Mouse (Mus musculus) limb, embryonic 10.5 days (tissue): ENCODE results near the gene Mettl13. TPM values are rescaled to one million over a fixed set of nuclear protein-coding genes. Genes with fewer than 3 reads are reported as not detected.

Source experiments
- DNase-seq: peaks from one replicate; pipeline ENCODE4 v3.0.0-alpha.2; 2017; ENCODE audit warnings: low spot score
- H3K27ac ChIP-seq: fragments of 300-500 bp; sonication (generic); 2 replicates; pipeline ENCODE4 v1.5.1; 2016; ENCODE audit warnings: mild to moderate bottlenecking
- H3K27me3 ChIP-seq: fragments of 300-500 bp; sonication (generic); 2 replicates; pipeline ENCODE4 v1.6.1; 2016; ENCODE audit warnings: low read depth, mild to moderate bottlenecking; ENCODE audit not compliant: poor library complexity, severe bottlenecking
- H3K36me3 ChIP-seq: fragments of 300-500 bp; sonication (generic); 2 replicates; pipeline ENCODE4 v1.6.1; 2016; ENCODE audit warnings: mild to moderate bottlenecking, moderate library complexity
- H3K4me1 ChIP-seq: fragments of 300-500 bp; sonication (generic); 2 replicates; pipeline ENCODE4 v1.6.1; 2016
- H3K4me3 ChIP-seq: fragments of 300-500 bp; sonication (generic); 2 replicates; pipeline ENCODE4 v1.5.1; 2016; ENCODE audit warnings: mild to moderate bottlenecking, moderate library complexity
- H3K9me3 ChIP-seq: fragments of 300-500 bp; sonication (generic); replicated peaks from 2 replicates; pipeline ENCODE4 v1.6.1; 2016; ENCODE audit warnings: mild to moderate bottlenecking
- WGBS: fragments of 180-500 bp; shearing (Covaris S2); methylation state at CpG from one replicate; pipeline ENCODE4 v1.1.7; 2016; 5-methylcytosine and 5-hydroxymethylcytosine counted together
- polyA plus RNA-seq: library from polyadenylated mRNA; unstranded; fragments of >200 nt; fragmentation: Nextera tagmentation; extraction: Ambion mirVana; gene quantifications from 2 replicates; pipeline ENCODE4 v1.2.1, GENCODE M21; 2016

Gene Mettl13
- polyA plus RNA-seq, 1 experiment from 2014 or later = 37.0 TPM

DNA sequence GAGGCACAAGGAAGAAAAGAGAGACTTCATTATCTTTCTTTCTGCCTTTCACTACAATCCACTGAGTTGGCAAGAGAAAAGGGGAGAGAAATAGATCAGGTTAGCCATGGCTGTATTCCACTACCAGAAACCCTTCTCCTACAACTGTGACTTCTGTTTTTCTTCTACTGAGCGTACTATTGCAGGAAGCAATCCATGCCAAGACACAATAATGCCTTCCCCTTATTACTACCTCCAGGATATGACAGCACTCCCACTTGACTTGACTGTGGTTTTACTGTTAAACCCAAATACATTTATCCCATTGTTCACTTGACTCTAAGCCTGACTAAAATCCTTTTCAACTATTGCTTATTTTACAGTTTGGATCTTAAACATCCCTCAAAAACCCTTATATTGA lies 14.9 kb upstream of the Mettl13 start:
- Histone ChIP-seq H3K4me1 (peaks cover 10% of the 10 kb centered on the region), H3K36me3 (no peaks in the 10 kb centered on the region), H3K9me3 (no peaks in the 10 kb centered on the region), H3K4me3 (no peak overlapping the region), H3K27me3 (no peaks in the 10 kb centered on the region), H3K27ac (no peak overlapping the region)
- DNase-seq = no peak
- 94% methylated on average over 1 of the region's 1 CpGs for WGBS

GRCm38 (mm10) chr1:162554193-162554592 lies 5.8 kb upstream of the Mettl13 start:
- Histone ChIP-seq H3K27me3 (no peaks in the 10 kb centered on the region), H3K27ac (no peak overlapping the region), H3K4me3 (no peak overlapping the region), H3K9me3 (no peaks in the 10 kb centered on the region), H3K4me1 (no peaks in the 10 kb centered on the region), H3K36me3 (no peaks in the 10 kb centered on the region)
- no peak for DNase-seq
- WGBS = 84% methylated on average over 3 of the region's 3 CpGs

GRCm38 (mm10) chr1:162552956-162553355 lies 4.6 kb upstream of the Mettl13 start:
- no peaks in the 10 kb centered on the region for H3K9me3 ChIP-seq
- H3K36me3 ChIP-seq = no peaks in the 10 kb centered on the region
- no peak overlapping the region for H3K4me3 ChIP-seq
- no peak for DNase-seq
- no peaks in the 10 kb centered on the region for H3K27me3 ChIP-seq
- H3K27ac ChIP-seq = no peak overlapping the region
- peaks cover 5% of the 10 kb centered on the region; the same call in 1 of the 2 replicates for H3K4me1 ChIP-seq
- WGBS = 93% methylated on average over 9 of the region's 9 CpGs

DNA sequence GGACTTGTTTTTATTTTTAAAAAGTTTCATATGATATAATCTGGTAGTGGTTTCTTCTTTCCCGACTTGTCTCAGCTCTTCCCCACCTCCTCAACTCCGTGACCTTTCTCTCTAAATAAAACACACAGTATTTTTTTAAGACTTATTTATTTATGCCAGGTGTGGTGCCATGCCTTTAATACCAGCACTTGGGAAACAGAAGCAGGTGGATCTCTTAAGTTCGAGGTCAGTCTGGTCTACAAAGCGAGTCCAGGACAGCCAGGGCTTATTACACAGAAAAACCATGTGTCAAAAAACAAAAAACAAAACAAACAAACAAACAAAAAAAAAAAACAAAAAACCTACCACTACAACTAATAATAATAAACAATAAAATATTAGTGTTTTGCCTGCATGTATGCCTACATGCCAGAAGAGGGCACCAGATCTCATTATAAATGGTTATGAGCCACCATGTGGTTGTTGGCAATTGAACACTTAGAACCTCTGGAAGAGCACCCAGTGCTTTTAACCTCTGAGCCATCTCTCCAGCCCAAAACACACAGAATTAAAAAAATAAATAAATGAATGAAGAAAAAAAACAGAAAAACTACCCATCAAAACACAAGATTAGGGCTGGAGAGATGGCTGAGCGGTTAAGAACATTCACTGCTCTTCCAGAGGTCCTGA lies 1.4 kb upstream of the Mettl13 start:
- Histone ChIP-seq H3K4me1 (peaks cover 15% of the 10 kb centered on the region), H3K27ac (no peak overlapping the region), H3K4me3 (no peak overlapping the region), H3K9me3 (no peaks in the 10 kb centered on the region), H3K36me3 (peaks cover 18% of the 10 kb centered on the region), H3K27me3 (no peaks in the 10 kb centered on the region)
- WGBS = 75% methylated on average over 5 of the region's 5 CpGs
- DNase-seq = no peak

DNA sequence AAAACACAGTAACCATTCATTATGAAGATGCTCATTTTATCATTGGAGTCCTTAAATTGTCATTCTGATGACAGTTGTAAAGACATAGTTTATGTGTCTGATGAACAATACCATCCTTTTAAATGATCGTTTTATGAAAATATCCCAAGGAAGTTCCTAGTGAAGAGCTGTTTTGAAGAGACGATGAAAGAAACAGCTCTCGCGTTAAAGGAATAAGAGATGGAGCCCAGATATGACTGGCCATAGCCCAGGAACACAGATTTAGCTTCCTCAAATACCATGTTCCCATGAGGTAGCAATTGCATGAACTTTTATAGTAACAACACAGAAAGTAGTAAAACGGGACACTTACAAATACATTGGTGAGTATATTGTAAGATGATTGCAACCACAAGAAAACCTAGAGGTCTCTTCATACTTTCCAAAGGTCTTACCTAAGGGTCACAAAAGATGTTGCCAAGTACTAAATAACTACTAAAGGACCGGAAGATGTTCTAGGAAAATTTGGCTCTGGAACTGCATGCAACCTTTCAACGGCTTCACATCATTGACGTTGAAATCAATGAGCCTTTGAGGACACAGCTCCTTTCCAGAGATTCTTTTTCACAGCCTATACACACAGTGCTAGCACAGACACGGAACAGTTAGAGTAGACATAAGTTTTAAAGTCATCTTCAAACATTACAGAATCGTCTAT lies 714 bp upstream of the Mettl13 start:
- WGBS = 73% methylated on average over 10 of the region's 10 CpGs
- Histone ChIP-seq H3K4me1 (peaks cover 15% of the 10 kb centered on the region), H3K9me3 (no peaks in the 10 kb centered on the region), H3K27me3 (no peaks in the 10 kb centered on the region), H3K4me3 (peak overlapping the region; percentile 77), H3K36me3 (peaks cover 25% of the 10 kb centered on the region), H3K27ac (peak overlapping the region; percentile 82)
- DNase-seq = no peak

DNA sequence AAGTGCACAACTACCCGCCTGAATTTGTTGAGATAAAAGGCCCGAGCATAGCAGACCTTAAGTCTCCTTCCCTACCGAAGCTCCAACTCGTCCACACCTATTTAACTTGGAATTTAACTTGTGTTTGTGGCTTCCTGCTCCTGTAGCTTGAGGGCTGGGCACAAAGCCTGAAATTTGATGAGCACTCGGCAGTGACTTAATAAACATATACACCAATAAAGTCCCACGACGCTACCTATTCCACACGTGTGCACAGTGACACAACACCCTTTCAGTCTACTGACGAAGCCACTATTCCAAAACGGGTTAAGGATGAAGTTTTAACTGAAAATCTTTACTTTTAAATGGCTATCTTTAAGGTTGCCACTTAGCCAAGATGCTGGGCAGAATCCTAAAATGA lies 744 bp downstream of the Mettl13 start:
- 15% methylated on average over 10 of the region's 10 CpGs for WGBS
- peak overlapping the region; percentile 77 for H3K4me3 ChIP-seq
- H3K36me3 ChIP-seq = peaks cover 38% of the 10 kb centered on the region
- DNase-seq = no peak
- H3K27ac ChIP-seq = peak overlapping the region; percentile 82
- no peaks in the 10 kb centered on the region for H3K27me3 ChIP-seq
- no peaks in the 10 kb centered on the region for H3K9me3 ChIP-seq
- peaks cover 15% of the 10 kb centered on the region for H3K4me1 ChIP-seq

DNA sequence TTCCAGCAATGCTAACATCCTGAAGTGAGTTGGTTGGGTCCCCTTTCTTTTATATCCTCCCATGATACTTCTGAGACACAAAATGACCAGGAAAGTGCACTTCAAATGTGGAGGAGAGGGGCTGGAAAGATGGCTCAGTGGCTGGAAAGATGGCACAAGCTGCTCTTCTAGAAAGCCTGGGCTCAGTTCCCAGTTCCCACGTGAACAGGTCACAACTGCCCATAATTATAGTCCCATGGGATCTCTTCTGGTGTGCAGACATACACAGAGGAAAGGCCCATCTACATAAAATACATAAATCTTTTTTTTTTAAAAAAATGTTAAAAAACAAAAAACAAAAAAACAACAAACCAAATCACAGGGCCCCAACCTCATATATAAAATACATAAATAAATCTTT lies 5.1 kb downstream of the Mettl13 start:
- Histone ChIP-seq H3K9me3 (no peaks in the 10 kb centered on the region), H3K4me1 (peaks cover 11% of the 10 kb centered on the region), H3K36me3 (peaks cover 81% of the 10 kb centered on the region), H3K27ac (no peak overlapping the region), H3K4me3 (no peak overlapping the region), H3K27me3 (no peaks in the 10 kb centered on the region)
- DNase-seq = no peak
- WGBS = 97% methylated on average over 1 of the region's 1 CpGs

DNA sequence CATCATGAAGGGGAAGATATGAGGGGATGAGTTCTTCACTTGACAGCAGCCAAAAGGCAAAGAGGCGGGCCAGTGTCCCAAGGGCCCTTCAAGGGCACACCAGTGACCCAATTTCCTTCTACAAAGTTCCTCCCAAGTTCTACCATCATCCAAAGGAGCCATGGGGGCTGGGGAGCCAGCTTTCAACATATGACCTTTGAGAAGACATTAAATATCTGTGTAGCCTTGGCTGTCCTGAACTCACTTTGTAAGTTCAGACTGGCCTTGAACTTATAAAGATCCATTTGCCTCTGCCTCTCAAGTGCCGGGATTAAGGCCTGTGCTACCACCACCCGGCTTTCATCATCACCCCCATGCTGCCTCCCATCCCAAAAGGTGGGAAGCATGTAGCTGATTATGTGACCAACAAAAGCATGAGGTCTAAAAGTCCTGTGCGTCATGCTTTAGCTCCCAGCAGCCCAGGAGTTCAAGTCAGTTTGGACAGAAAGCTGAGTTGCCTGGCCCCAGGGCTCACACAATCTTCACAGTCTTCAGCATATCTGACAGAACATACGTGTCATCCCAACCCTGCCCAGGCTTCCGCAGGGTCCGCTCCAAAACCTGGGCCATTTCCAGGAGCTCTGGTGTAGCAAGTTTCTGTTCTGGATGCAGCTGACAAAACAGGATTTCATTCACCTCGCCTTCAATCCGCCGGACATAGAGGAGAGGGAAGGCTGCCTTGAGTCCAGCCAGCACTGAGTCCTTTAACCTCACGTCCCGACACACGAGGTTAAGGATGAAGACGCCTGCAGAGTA lies 14.4 kb downstream of the Mettl13 start:
- no peak overlapping the region for H3K27ac ChIP-seq
- no peak for DNase-seq
- H3K4me3 ChIP-seq = no peak overlapping the region
- no peaks in the 10 kb centered on the region for H3K27me3 ChIP-seq
- H3K4me1 ChIP-seq = peaks cover 6% of the 10 kb centered on the region; the same call in 1 of the 2 replicates
- 96% methylated on average over 14 of the region's 14 CpGs for WGBS
- no peaks in the 10 kb centered on the region; the same call in 1 of the 2 replicates for H3K9me3 ChIP-seq
- peaks cover 72% of the 10 kb centered on the region for H3K36me3 ChIP-seq

DNA sequence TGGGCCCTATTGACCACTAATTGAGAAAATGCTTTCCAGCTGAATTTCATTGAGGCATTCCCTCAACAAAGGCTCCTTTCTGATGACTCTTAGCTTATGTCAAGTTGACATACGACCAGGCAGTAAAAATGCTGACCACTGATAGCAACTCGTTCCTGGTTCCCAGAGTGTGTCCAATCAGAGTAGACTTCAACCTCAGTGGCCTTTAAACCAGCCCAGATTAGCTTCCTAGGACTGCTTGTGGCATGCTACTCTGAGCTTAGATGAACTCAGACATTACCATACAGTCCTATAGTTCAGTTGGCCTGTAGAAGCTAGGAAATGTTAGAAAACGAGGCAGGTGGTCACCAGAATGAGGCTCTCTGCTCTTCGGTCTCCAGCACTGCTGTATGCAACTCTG lies 16.0 kb downstream of the Mettl13 start:
- WGBS = 61% methylated on average over 4 of the region's 4 CpGs
- peaks cover 4% of the 10 kb centered on the region; the same call in 1 of the 2 replicates for H3K9me3 ChIP-seq
- H3K4me3 ChIP-seq = no peak overlapping the region
- H3K27ac ChIP-seq = no peak overlapping the region
- H3K27me3 ChIP-seq = no peaks in the 10 kb centered on the region
- no peak for DNase-seq
- peaks cover 6% of the 10 kb centered on the region; the same call in 1 of the 2 replicates for H3K4me1 ChIP-seq
- peaks cover 56% of the 10 kb centered on the region for H3K36me3 ChIP-seq

DNA sequence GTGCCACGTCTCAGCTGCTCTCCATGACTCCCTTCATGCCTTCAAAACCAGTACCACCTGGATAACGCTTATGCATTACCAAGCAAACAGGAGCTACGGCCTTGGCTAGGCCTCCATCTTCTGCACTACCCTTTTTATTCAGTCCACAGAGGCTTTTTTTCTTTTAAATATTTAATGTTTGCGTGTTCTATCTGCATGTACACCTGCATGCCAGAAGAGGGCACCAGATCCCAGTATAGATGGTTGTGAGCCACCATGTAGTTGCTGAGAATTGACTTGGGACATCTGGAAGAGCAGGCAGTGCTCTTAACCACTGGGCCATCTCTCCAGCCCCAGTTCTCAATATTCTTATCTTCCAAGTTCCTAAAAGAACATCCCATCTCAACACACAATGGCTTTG lies 16.8 kb downstream of the Mettl13 start:
- peaks cover 49% of the 10 kb centered on the region for H3K36me3 ChIP-seq
- no peak overlapping the region for H3K4me3 ChIP-seq
- no peak overlapping the region for H3K27ac ChIP-seq
- H3K27me3 ChIP-seq = no peaks in the 10 kb centered on the region
- H3K4me1 ChIP-seq = peaks cover 6% of the 10 kb centered on the region; the same call in 1 of the 2 replicates
- DNase-seq = no peak
- WGBS = 76% methylated on average over 4 of the region's 4 CpGs
- H3K9me3 ChIP-seq = peaks cover 4% of the 10 kb centered on the region; the same call in 1 of the 2 replicates

DNA sequence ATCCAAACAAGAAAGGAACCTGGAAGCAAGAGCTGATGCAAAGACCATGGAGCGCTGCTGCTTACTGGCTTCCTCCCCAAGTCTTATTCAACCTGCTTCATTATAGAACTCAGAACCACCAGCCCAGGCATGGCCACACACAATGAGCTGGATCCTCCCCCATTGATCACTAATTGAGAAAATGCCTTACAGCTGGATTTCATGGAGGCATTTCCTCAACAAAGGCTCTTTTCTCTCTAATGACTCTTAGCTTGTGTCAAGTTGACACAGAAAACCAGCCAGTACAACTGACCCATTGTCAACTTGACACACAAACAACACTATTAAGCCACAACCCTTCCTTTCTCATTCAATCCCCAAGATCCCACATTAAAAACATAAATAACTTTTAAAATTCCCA lies 17.7 kb downstream of the Mettl13 start:
- 81% methylated on average over 1 of the region's 1 CpGs for WGBS
- Histone ChIP-seq H3K27me3 (no peaks in the 10 kb centered on the region), H3K9me3 (peaks cover 4% of the 10 kb centered on the region; the same call in 1 of the 2 replicates), H3K27ac (no peak overlapping the region), H3K36me3 (peaks cover 39% of the 10 kb centered on the region), H3K4me1 (peaks cover 6% of the 10 kb centered on the region; the same call in 1 of the 2 replicates), H3K4me3 (no peak overlapping the region)
- DNase-seq = no peak

GRCm38 (mm10) chr1:162529651-162530050 lies 18.7 kb downstream of the Mettl13 start:
- Histone ChIP-seq H3K27me3 (no peaks in the 10 kb centered on the region), H3K36me3 (peaks cover 29% of the 10 kb centered on the region), H3K9me3 (peaks cover 4% of the 10 kb centered on the region; the same call in 1 of the 2 replicates), H3K4me1 (peaks cover 6% of the 10 kb centered on the region; the same call in 1 of the 2 replicates), H3K27ac (no peak overlapping the region), H3K4me3 (no peak overlapping the region)
- DNase-seq = no peak
- 57% methylated on average over 2 of the region's 2 CpGs for WGBS

GRCm38 (mm10) chr1:162515116-162515515 lies 33.2 kb downstream of the Mettl13 start:
- no peak overlapping the region for H3K27ac ChIP-seq
- no peaks in the 10 kb centered on the region for H3K4me1 ChIP-seq
- no peak overlapping the region for H3K4me3 ChIP-seq
- WGBS = 80% methylated on average over 1 of the region's 1 CpGs
- no peak for DNase-seq
- H3K9me3 ChIP-seq = no peaks in the 10 kb centered on the region
- H3K36me3 ChIP-seq = no peaks in the 10 kb centered on the region
- no peaks in the 10 kb centered on the region for H3K27me3 ChIP-seq
